Mouse (Mus musculus): ENCODE data around the gene Pex19. TPM values are rescaled to one million over a fixed set of nuclear protein-coding genes. Genes with fewer than 3 reads are reported as not detected.

Pex19 gene
- polyA plus RNA-seq, 1 experiment from 2014 or later: 162 TPM

DNA sequence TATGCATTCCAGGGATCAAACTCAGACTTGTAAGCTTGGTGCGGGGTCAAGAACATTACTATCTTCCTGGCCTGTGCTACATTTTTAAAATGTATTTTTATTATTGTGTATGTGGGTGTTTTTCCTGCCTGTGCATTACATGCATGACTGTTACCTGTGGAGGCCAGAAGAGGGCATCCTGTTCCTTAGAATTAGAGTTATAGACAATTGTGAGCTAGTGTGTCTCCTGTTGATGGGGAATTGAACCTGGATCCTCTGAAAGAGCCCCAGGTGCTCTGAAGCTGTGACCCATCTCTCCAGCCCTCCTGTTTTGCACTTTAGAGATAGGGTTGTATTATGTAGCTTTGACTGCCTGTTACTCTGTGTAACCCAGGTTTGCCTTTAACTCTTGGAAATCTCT is 35.5 kb downstream of the Pex19 start:
- ATAC-seq: 0 out of 2 replicates have a peak, but pooled peaks have one; percentile 17
- whole genome bisulfite sequencing: 97% methylated on average over 1 of the region's 1 CpGs
- Histone ChIP-seq H3K9ac (ENCODE audit: low read depth, low read length) (no peak overlapping the region), H3K27ac (ENCODE audit: low read length) (no peak overlapping the region), H3K9me3 (replicated peaks; ENCODE audit: control insufficient read depth, low read length, poor library complexity, severe bottlenecking) (no peaks in the 10 kb centered on the region), H3K4me3 (ENCODE audit: low read depth, low read length) (no peak overlapping the region), H3K4me2 (ENCODE audit: low read length) (no peak overlapping the region), H3K36me3 (ENCODE audit: control insufficient read depth, insufficient read depth, low read length) (peaks cover 2% of the 10 kb centered on the region; the same call in 1 of the 2 replicates), H3K4me1 (ENCODE audit: control insufficient read depth, insufficient read depth, low read length) (no peaks in the 10 kb centered on the region; the same call in 1 of the 2 replicates), H3K27me3 (ENCODE audit: control insufficient read depth, insufficient read depth, low read depth, low read length) (no peaks in the 10 kb centered on the region)

- no peaks in the 10 kb centered on the region for H3K27me3 ChIP-seq (ENCODE audit: control insufficient read depth, insufficient read depth, low read depth, low read length)
- H3K9me3 ChIP-seq (replicated peaks; ENCODE audit: control insufficient read depth, low read length, poor library complexity, severe bottlenecking): no peaks in the 10 kb centered on the region
- no peak overlapping the region for H3K4me2 ChIP-seq (ENCODE audit: low read length)
- H3K36me3 ChIP-seq (ENCODE audit: control insufficient read depth, insufficient read depth, low read length): peaks cover 8% of the 10 kb centered on the region
- no peak for ATAC-seq
- 95% methylated on average over 6 of the region's 6 CpGs for WGBS
- H3K4me1 ChIP-seq (ENCODE audit: control insufficient read depth, insufficient read depth, low read length): no peaks in the 10 kb centered on the region; the same call in 1 of the 2 replicates
- no peak overlapping the region for H3K27ac ChIP-seq (ENCODE audit: low read length)
- no peak overlapping the region for H3K9ac ChIP-seq (ENCODE audit: low read depth, low read length)
- H3K4me3 ChIP-seq (ENCODE audit: low read depth, low read length): no peak overlapping the region
Observed at GRCm38 (mm10) chr1:172162959-172163358, 36.4 kb downstream of the Pex19 start.

- H3K4me3 ChIP-seq (ENCODE audit: low read depth, low read length): no peak overlapping the region
- H3K9ac ChIP-seq (ENCODE audit: low read depth, low read length): no peak overlapping the region
- H3K4me1 ChIP-seq (ENCODE audit: control insufficient read depth, insufficient read depth, low read length): no peaks in the 10 kb centered on the region; the same call in 1 of the 2 replicates
- H3K4me2 ChIP-seq (ENCODE audit: low read length): no peak overlapping the region
- peaks cover 28% of the 10 kb centered on the region for H3K36me3 ChIP-seq (ENCODE audit: control insufficient read depth, insufficient read depth, low read length)
- no peaks in the 10 kb centered on the region for H3K27me3 ChIP-seq (ENCODE audit: control insufficient read depth, insufficient read depth, low read depth, low read length)
- ATAC-seq: no peak
- H3K9me3 ChIP-seq (replicated peaks; ENCODE audit: control insufficient read depth, low read length, poor library complexity, severe bottlenecking): no peaks in the 10 kb centered on the region
- whole genome bisulfite sequencing: 77% methylated on average over 5 of the region's 5 CpGs
- no peak overlapping the region for H3K27ac ChIP-seq (ENCODE audit: low read length)
Observed at GRCm38 (mm10) chr1:172167911-172168310, 41.4 kb downstream of the Pex19 start.

DNA sequence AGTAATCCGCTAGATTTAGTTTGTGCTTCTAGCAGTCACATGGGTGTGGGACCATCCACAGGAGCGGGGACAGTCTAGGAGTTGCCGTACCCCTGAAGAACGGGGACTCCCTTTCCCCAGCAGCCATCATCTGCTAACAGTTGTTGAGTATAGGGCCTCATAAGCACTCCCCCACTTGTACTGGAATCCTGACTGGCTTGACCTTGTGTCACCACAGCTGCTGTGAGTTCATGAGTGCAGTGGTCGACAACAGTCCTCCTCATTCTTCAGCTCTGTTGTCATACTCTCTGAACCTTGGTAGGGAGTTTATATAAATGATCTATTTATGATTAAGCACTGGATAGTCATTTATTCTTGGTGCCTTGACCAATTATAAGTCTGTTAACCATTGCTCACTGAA is 43.3 kb downstream of the Pex19 start:
- whole genome bisulfite sequencing: 96% methylated on average over 5 of the region's 5 CpGs
- H3K4me3 ChIP-seq (ENCODE audit: low read depth, low read length): no peak overlapping the region
- H3K27me3 ChIP-seq (ENCODE audit: control insufficient read depth, insufficient read depth, low read depth, low read length): no peaks in the 10 kb centered on the region
- no peak for ATAC-seq
- no peaks in the 10 kb centered on the region for H3K9me3 ChIP-seq (replicated peaks; ENCODE audit: control insufficient read depth, low read length, poor library complexity, severe bottlenecking)
- no peak overlapping the region for H3K27ac ChIP-seq (ENCODE audit: low read length)
- H3K4me1 ChIP-seq (ENCODE audit: control insufficient read depth, insufficient read depth, low read length): no peaks in the 10 kb centered on the region
- H3K4me2 ChIP-seq (ENCODE audit: low read length): no peak overlapping the region
- peaks cover 34% of the 10 kb centered on the region for H3K36me3 ChIP-seq (ENCODE audit: control insufficient read depth, insufficient read depth, low read length)
- H3K9ac ChIP-seq (ENCODE audit: low read depth, low read length): no peak overlapping the region

GRCm38 (mm10) chr1:172172381-172172780 is 45.8 kb downstream of the Pex19 start:
- H3K4me2 ChIP-seq (ENCODE audit: low read length): no peak overlapping the region
- no peaks in the 10 kb centered on the region for H3K27me3 ChIP-seq (ENCODE audit: control insufficient read depth, insufficient read depth, low read depth, low read length)
- no peaks in the 10 kb centered on the region for H3K9me3 ChIP-seq (replicated peaks; ENCODE audit: control insufficient read depth, low read length, poor library complexity, severe bottlenecking)
- no peak overlapping the region for H3K27ac ChIP-seq (ENCODE audit: low read length)
- H3K4me1 ChIP-seq (ENCODE audit: control insufficient read depth, insufficient read depth, low read length): no peaks in the 10 kb centered on the region
- H3K4me3 ChIP-seq (ENCODE audit: low read depth, low read length): no peak overlapping the region
- H3K9ac ChIP-seq (ENCODE audit: low read depth, low read length): no peak overlapping the region
- peaks cover 41% of the 10 kb centered on the region for H3K36me3 ChIP-seq (ENCODE audit: control insufficient read depth, insufficient read depth, low read length)
- WGBS: 91% methylated on average over 21 of the region's 21 CpGs
- ATAC-seq: no peak

DNA sequence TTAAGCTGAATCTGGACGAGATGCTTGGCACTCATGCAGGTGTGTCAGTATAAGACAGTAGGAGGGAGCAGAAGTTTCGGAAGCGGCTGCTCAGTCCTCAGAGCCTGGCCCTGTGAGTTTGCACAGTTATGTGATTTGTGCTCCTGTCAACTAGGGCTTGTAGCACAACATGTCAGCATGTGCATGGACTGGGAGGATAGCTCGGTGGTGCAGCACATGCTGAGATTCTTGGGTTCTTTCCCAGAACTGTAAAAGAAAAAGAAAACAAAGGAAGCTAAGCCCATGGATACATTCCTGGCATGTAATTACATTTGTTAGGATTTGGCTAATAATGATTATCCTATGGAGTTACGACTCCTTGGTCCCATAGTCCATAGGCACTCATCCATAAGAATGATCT is 46.6 kb downstream of the Pex19 start:
- Histone ChIP-seq H3K27me3 (ENCODE audit: control insufficient read depth, insufficient read depth, low read depth, low read length) (no peaks in the 10 kb centered on the region), H3K9ac (ENCODE audit: low read depth, low read length) (no peak overlapping the region), H3K4me2 (ENCODE audit: low read length) (no peak overlapping the region), H3K36me3 (ENCODE audit: control insufficient read depth, insufficient read depth, low read length) (peaks cover 36% of the 10 kb centered on the region), H3K27ac (ENCODE audit: low read length) (no peak overlapping the region), H3K4me3 (ENCODE audit: low read depth, low read length) (no peak overlapping the region), H3K9me3 (replicated peaks; ENCODE audit: control insufficient read depth, low read length, poor library complexity, severe bottlenecking) (no peaks in the 10 kb centered on the region), H3K4me1 (ENCODE audit: control insufficient read depth, insufficient read depth, low read length) (no peaks in the 10 kb centered on the region)
- no peak for ATAC-seq
- WGBS: 57% methylated on average over 5 of the region's 5 CpGs

- Histone ChIP-seq H3K4me1 (ENCODE audit: control insufficient read depth, insufficient read depth, low read length) (no peaks in the 10 kb centered on the region), H3K9ac (ENCODE audit: low read depth, low read length) (no peak overlapping the region), H3K4me3 (ENCODE audit: low read depth, low read length) (no peak overlapping the region), H3K27ac (ENCODE audit: low read length) (no peak overlapping the region), H3K36me3 (ENCODE audit: control insufficient read depth, insufficient read depth, low read length) (peaks cover 21% of the 10 kb centered on the region), H3K27me3 (ENCODE audit: control insufficient read depth, insufficient read depth, low read depth, low read length) (no peaks in the 10 kb centered on the region), H3K4me2 (ENCODE audit: low read length) (no peak overlapping the region), H3K9me3 (replicated peaks; ENCODE audit: control insufficient read depth, low read length, poor library complexity, severe bottlenecking) (no peaks in the 10 kb centered on the region)
- no peak for ATAC-seq
- WGBS: 87% methylated on average over 7 of the region's 7 CpGs
Observed at GRCm38 (mm10) chr1:172177791-172178190, 51.2 kb downstream of the Pex19 start.

GRCm38 (mm10) chr1:172179102-172179501 is 52.5 kb downstream of the Pex19 start:
- no peaks in the 10 kb centered on the region for H3K4me1 ChIP-seq (ENCODE audit: control insufficient read depth, insufficient read depth, low read length)
- H3K4me3 ChIP-seq (ENCODE audit: low read depth, low read length): no peak overlapping the region
- no peaks in the 10 kb centered on the region for H3K27me3 ChIP-seq (ENCODE audit: control insufficient read depth, insufficient read depth, low read depth, low read length)
- no peaks in the 10 kb centered on the region for H3K9me3 ChIP-seq (replicated peaks; ENCODE audit: control insufficient read depth, low read length, poor library complexity, severe bottlenecking)
- H3K9ac ChIP-seq (ENCODE audit: low read depth, low read length): no peak overlapping the region
- no peak overlapping the region for H3K4me2 ChIP-seq (ENCODE audit: low read length)
- H3K27ac ChIP-seq (ENCODE audit: low read length): no peak overlapping the region
- 84% methylated on average over 7 of the region's 7 CpGs for WGBS
- H3K36me3 ChIP-seq (ENCODE audit: control insufficient read depth, insufficient read depth, low read length): peaks cover 18% of the 10 kb centered on the region
- ATAC-seq: no peak

GRCm38 (mm10) chr1:172180881-172181280 is 54.3 kb downstream of the Pex19 start:
- WGBS: 78% methylated on average over 4 of the region's 4 CpGs
- H3K4me1 ChIP-seq (ENCODE audit: control insufficient read depth, insufficient read depth, low read length): no peaks in the 10 kb centered on the region
- no peak overlapping the region for H3K4me2 ChIP-seq (ENCODE audit: low read length)
- no peaks in the 10 kb centered on the region for H3K27me3 ChIP-seq (ENCODE audit: control insufficient read depth, insufficient read depth, low read depth, low read length)
- no peak overlapping the region for H3K27ac ChIP-seq (ENCODE audit: low read length)
- no peak for ATAC-seq
- peaks cover 9% of the 10 kb centered on the region for H3K36me3 ChIP-seq (ENCODE audit: control insufficient read depth, insufficient read depth, low read length)
- no peak overlapping the region for H3K9ac ChIP-seq (ENCODE audit: low read depth, low read length)
- H3K9me3 ChIP-seq (replicated peaks; ENCODE audit: control insufficient read depth, low read length, poor library complexity, severe bottlenecking): no peaks in the 10 kb centered on the region
- H3K4me3 ChIP-seq (ENCODE audit: low read depth, low read length): no peak overlapping the region
